ENCODE assay signal across 8 mouse cellular contexts in the genomic region with DNA sequence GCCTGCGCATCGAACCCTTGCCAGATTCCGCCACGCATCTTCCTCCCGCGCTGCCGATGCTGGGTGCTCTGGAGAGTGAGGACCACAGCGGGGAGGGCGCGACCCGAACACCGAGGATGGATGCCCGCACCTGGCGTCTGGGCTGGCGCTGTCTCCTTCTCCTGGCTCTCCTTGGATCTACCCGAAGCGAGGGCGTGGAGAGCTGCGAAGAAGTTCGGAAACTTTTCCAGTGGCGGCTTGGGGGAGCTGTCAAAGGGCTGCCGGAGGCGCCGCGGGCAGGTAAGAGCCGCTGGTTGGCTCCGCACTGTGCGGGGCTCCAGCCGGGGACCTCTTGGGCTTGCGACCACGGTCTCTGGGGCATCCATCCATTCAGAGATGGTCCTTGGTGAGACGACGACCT. TPM values are rescaled to one million over a fixed set of nuclear protein-coding genes. Genes with fewer than 3 reads are reported as not detected.
DNase-seq lines count a peak whose midpoint lies in the region; ATAC-seq and TF ChIP-seq lines count a peak whose summit lies in the region.

No protein-coding gene starts in this region.

- TF ChIP-seq EP300 in heart, adult 2 months (IDR thresholded peaks at IDR 0.05; ENCODE audit: insufficient read depth, low read depth, low read length): no peak

- intact Hi-C loops in heart, adult 2 months (cut with DNase I): no loop called here

- H3K9me3 ChIP-seq in G1E (replicated peaks): peaks cover 23% of the 10 kb centered on the region
- no peaks in the 10 kb centered on the region for H3K9me3 ChIP-seq in forebrain, embryonic 14.5 days (replicated peaks; ENCODE audit: control insufficient read depth, low read length)
- no peaks in the 10 kb centered on the region for H3K9me3 ChIP-seq in midbrain, embryonic 14.5 days (ENCODE audit: control insufficient read depth, low read length)

- under 1% methylated on average over 33 of the region's 33 CpGs for WGBS in heart, adult 2 months
- WGBS in forebrain, embryonic 14.5 days: under 1% methylated on average over 33 of the region's 33 CpGs
- under 1% methylated on average over 33 of the region's 33 CpGs for WGBS in midbrain, embryonic 14.5 days

- no peak for TF ChIP-seq CTCF in heart, adult 2 months (IDR thresholded peaks at IDR 0.05)
- TF ChIP-seq CTCF in G1E (IDR thresholded peaks at IDR 0.05; ENCODE audit: low read depth, low read length): no peak

- TF ChIP-seq POLR2A in heart, adult 2 months (IDR thresholded peaks at IDR 0.05; ENCODE audit: insufficient read depth, low read depth, low read length): no peak

- H3K79me2 ChIP-seq in heart, adult 2 months (replicated peaks; ENCODE audit: control insufficient read depth, insufficient read depth, low read length): no peaks in the 10 kb centered on the region

- H3K36me3 ChIP-seq in heart, adult 2 months (ENCODE audit: control insufficient read depth, insufficient read depth, low read length): peaks cover 3% of the 10 kb centered on the region; the same call in 1 of the 2 replicates
- H3K36me3 ChIP-seq in G1E (replicated peaks): no peaks in the 10 kb centered on the region
- no peaks in the 10 kb centered on the region for H3K36me3 ChIP-seq in forebrain, embryonic 14.5 days (ENCODE audit: control insufficient read depth, insufficient read depth, low read length)
- H3K36me3 ChIP-seq in midbrain, embryonic 14.5 days (ENCODE audit: control insufficient read depth, insufficient read depth, low read length): no peaks in the 10 kb centered on the region

- peak overlapping the region; percentile 8; the same call in 1 of the 2 replicates for H3K9ac ChIP-seq in heart, adult 2 months (ENCODE audit: low read depth, low read length)
- H3K9ac ChIP-seq in forebrain, embryonic 14.5 days (ENCODE audit: low read length): peak overlapping the region; percentile 67
- peak overlapping the region; percentile 59 for H3K9ac ChIP-seq in midbrain, embryonic 14.5 days (replicated peaks; ENCODE audit: low read length)

- peaks cover 6% of the 10 kb centered on the region for H3K27me3 ChIP-seq in heart, adult 2 months (ENCODE audit: control insufficient read depth, insufficient read depth, low read length)
- no peaks in the 10 kb centered on the region; the same call in 1 of the 2 replicates for H3K27me3 ChIP-seq in G1E (ENCODE audit: insufficient read depth, low read length)
- H3K27me3 ChIP-seq in forebrain, embryonic 14.5 days (replicated peaks; ENCODE audit: control insufficient read depth, insufficient read depth, low read length): peaks cover 24% of the 10 kb centered on the region
- peaks cover 44% of the 10 kb centered on the region for H3K27me3 ChIP-seq in midbrain, embryonic 14.5 days (ENCODE audit: control insufficient read depth, insufficient read depth, low read length)

- DNase-seq in heart, adult 2 months: no peak
- DNase-seq in heart, adult 18-20 months: no peak
- DNase-seq in G1E (ENCODE audit: low spot score): no peak
- peak; percentile 30 for DNase-seq in forebrain, embryonic 14.5 days (ENCODE audit: low spot score)
- DNase-seq in kidney, postnatal 25 days: peak; percentile 5 to 40
- peak; percentile 56 for DNase-seq in midbrain, embryonic 14.5 days
- no peak for DNase-seq in ovary, adult 18-20 months (ENCODE audit: low spot score)
- no peak for DNase-seq in layer of hippocampus, postnatal 14 days (ENCODE audit: low spot score in 2 of 2)

- H3K27ac ChIP-seq in heart, adult 2 months: no peak overlapping the region
- no peak overlapping the region for H3K27ac ChIP-seq in forebrain, embryonic 14.5 days (ENCODE audit: low read depth, low read length)
- H3K27ac ChIP-seq in midbrain, embryonic 14.5 days (replicated peaks; ENCODE audit: low read depth, low read length): no peak overlapping the region

- H3K4me1 ChIP-seq in heart, adult 2 months (ENCODE audit: control insufficient read depth, insufficient read depth, low read length): no peaks in the 10 kb centered on the region
- H3K4me1 ChIP-seq in G1E (ENCODE audit: insufficient read depth, low read depth, low read length): no peaks in the 10 kb centered on the region
- H3K4me1 ChIP-seq in forebrain, embryonic 14.5 days (ENCODE audit: control insufficient read depth, insufficient read depth, low read length): no peaks in the 10 kb centered on the region
- H3K4me1 ChIP-seq in midbrain, embryonic 14.5 days (ENCODE audit: control insufficient read depth, insufficient read depth, low read length): 0 out of 2 replicates have a peak, but pooled peaks cover 5% of the 10 kb centered on the region

- ATAC-seq in G1E (ENCODE audit: extremely low read depth, insufficient number of reproducible peaks, low FRiP score, poor library complexity, severe bottlenecking): no peak
- ATAC-seq in forebrain, embryonic 14.5 days: peak; percentile 71; the same call in 1 of the 2 replicates
- peak; percentile 59 for ATAC-seq in midbrain, embryonic 14.5 days (ENCODE audit: low FRiP score, low TSS enrichment)

- peak overlapping the region; percentile 46 for H3K4me3 ChIP-seq in heart, adult 2 months
- H3K4me3 ChIP-seq in G1E (ENCODE audit: low read depth, low read length): peak overlapping the region; percentile 31; the same call in 1 of the 2 replicates
- H3K4me3 ChIP-seq in forebrain, embryonic 14.5 days (ENCODE audit: low read depth, low read length): peak overlapping the region; percentile 67
- peak overlapping the region; percentile 63 for H3K4me3 ChIP-seq in midbrain, embryonic 14.5 days (replicated peaks; ENCODE audit: low read depth, low read length)

- H3K4me2 ChIP-seq in forebrain, embryonic 14.5 days (ENCODE audit: low read length): peak overlapping the region; percentile 95
- H3K4me2 ChIP-seq in midbrain, embryonic 14.5 days (ENCODE audit: low read length): peak overlapping the region; percentile 95

RNA-seq across cellular contexts. Expression of gene Gpc5, which starts 0.5 kb away (rescaled TPM):
- total RNA-seq in heart, adult 2 months (2021): not detected
- not detected in 2 replicates for polyA plus RNA-seq in heart, adult 2 months (2012; rRNA removed)
- not detected for total RNA-seq in heart, adult 18-20 months (2021)
- total RNA-seq in G1E (2014; fragmentation: Nextera tagmentation) (not detected in 2 replicates), G1E (2017) (0.06 and 0.16 TPM in 2 replicates)
- not detected in 2 replicates for polyA plus RNA-seq in G1E (2012)
- polyA plus RNA-seq in forebrain, embryonic 14.5 days (2014; fragmentation: Nextera tagmentation; extraction: Ambion mirVana): 1.9 TPM in 2 replicates
- polyA plus RNA-seq in midbrain, embryonic 14.5 days (2014; fragmentation: Nextera tagmentation; extraction: Ambion mirVana): 5.4 and 5.5 TPM in 2 replicates
- total RNA-seq in layer of hippocampus, postnatal 14 days (2021): 10 to 100 TPM; 43.1 to 46.3 TPM

Comparison
In these comparisons a context has a peak if more than half of its experiments do, and no peak if none do; other contexts are left out.
1. DNase-seq: peak in forebrain, embryonic 14.5 days (single experiment), kidney, postnatal 25 days (2 of 2) and midbrain, embryonic 14.5 days (single experiment); none in heart, adult 2 months (0 of 2), heart, adult 18-20 months (0 of 2), G1E (single experiment), ovary, adult 18-20 months (single experiment) and layer of hippocampus, postnatal 14 days (0 of 2).
2. H3K9ac ChIP-seq: peak in every context shown above with its lines; median percentile 67 in forebrain, embryonic 14.5 days; 59 in midbrain, embryonic 14.5 days; 8 in heart, adult 2 months.
3. RNA of gene Gpc5, which starts 0.5 kb away (total RNA-seq): 43.1 to 46.3 TPM in layer of hippocampus, postnatal 14 days; 0.06 to 0.16 TPM in G1E, not detected in heart, adult 2 months and not detected in heart, adult 18-20 months; every median in the first group is over 10 times any median in the second.
4. Peak in every context shown above with its lines, with median percentiles within 50 percentile points of each other: H3K4me3 ChIP-seq.